Mouse (Mus musculus): Measurements from ENCODE around the gene Cxcr5.

GRCm38 (mm10) chr9:44597742-44598141, 36.1 kb upstream of the Cxcr5 start:
- TF ChIP-seq CTCF (IDR thresholded peaks at IDR 0.05; ENCODE audit: insufficient read depth, low read length) (no peak), POLR2A (IDR thresholded peaks at IDR 0.05; ENCODE audit: borderline replicate concordance, extremely low read depth, low read depth, low read length) (no peak)

All from lung, adult 2 months (tissue).